Mouse (Mus musculus) spleen, adult 2 months (tissue): ENCODE measurements around the gene Cox4i1. TPM values are rescaled to one million over a fixed set of nuclear protein-coding genes. Genes with fewer than 3 reads are reported as not detected.
"Not testable (repeated sequence)": the region's sequence is repeated elsewhere in the genome, so short reads cannot be mapped to it uniquely, and the experiment has no call there.

Experiments
- DNase-seq, 2 experiments: peaks; one replicate each; pipeline versions ENCODE4 v3.0.0 to v3.0.0-alpha.2; 2012 to 2021; ENCODE audit warnings: low spot score in 2 of 2, low read depth in 1 of 2
- H3K27ac ChIP-seq: fragments of 200-500 bp; 2 replicates; pipeline ENCODE4 v1.5.1; 2012; ENCODE audit warnings: low read length, inconsistent platforms; ENCODE audit not compliant: insufficient read depth
- H3K27me3 ChIP-seq: fragments of 200-500 bp; 2 replicates; pipeline ENCODE4 v1.6.1; 2012; ENCODE audit warnings: mild to moderate bottlenecking, moderate library complexity, low read length, inconsistent platforms; ENCODE audit not compliant: control insufficient read depth, insufficient read depth
- H3K36me3 ChIP-seq: fragments of 200-500 bp; 2 replicates; pipeline ENCODE4 v1.6.1; 2012; ENCODE audit warnings: mild to moderate bottlenecking, low read length, inconsistent platforms; ENCODE audit not compliant: control insufficient read depth, insufficient read depth
- H3K4me1 ChIP-seq: fragments of 200-500 bp; 2 replicates; pipeline ENCODE4 v1.6.1; 2011; ENCODE audit warnings: inconsistent platforms; ENCODE audit not compliant: control insufficient read depth, insufficient read depth, insufficient read length
- H3K4me3 ChIP-seq: fragments of 200-500 bp; 2 replicates; pipeline ENCODE4 v1.5.1; 2011; ENCODE audit warnings: mild to moderate bottlenecking, inconsistent platforms; ENCODE audit not compliant: insufficient read depth, insufficient read length; ENCODE audit errors: extremely low read depth
- CTCF ChIP-seq: fragments of 200-500 bp; IDR thresholded peaks from 2 replicates; pipeline ENCODE4 v1.5.1; 2011; ENCODE audit warnings: mild to moderate bottlenecking, inconsistent platforms; ENCODE audit not compliant: insufficient read depth, insufficient read length, insufficient replicate concordance; ENCODE audit errors: extremely low read depth
- POLR2A ChIP-seq: fragments of 200-500 bp; IDR thresholded peaks from 2 replicates; pipeline ENCODE4 v1.6.1; 2011; ENCODE audit warnings: low read depth, low read length, inconsistent platforms
- WGBS: fragments of 180-500 bp; shearing (Covaris S2); methylation state at CpG from one replicate; pipeline ENCODE4 v1.1.7; 2018; 5-methylcytosine and 5-hydroxymethylcytosine counted together
- polyA plus RNA-seq: library from polyadenylated mRNA; depleted of rRNA; stranded (reverse); fragments of >200 nt; gene quantifications from 2 replicates; pipeline ENCODE4 v1.2.3, GENCODE M21; 2012

Gene Cox4i1
- polyA plus RNA-seq, 1 experiment: 535 TPM

GRCm38 (mm10) chr8:120673298-120673697 is 5.3 kb downstream of the Cox4i1 start:
- H3K36me3 ChIP-seq: peaks cover 28% of the 10 kb centered on the region
- no peak overlapping the region for H3K4me3 ChIP-seq
- TF ChIP-seq CTCF (no peak), POLR2A (no peak)
- no peaks in the 10 kb centered on the region for H3K27me3 ChIP-seq
- no peak overlapping the region for H3K27ac ChIP-seq
- H3K4me1 ChIP-seq: peaks cover 3% of the 10 kb centered on the region; the same call in 1 of the 2 replicates
- no peak for DNase-seq
- 98% methylated on average over 7 of the region's 7 CpGs for WGBS

- Histone ChIP-seq H3K4me3 (no peak overlapping the region), H3K4me1 (peaks cover 1% of the 10 kb centered on the region; the same call in 1 of the 2 replicates), H3K36me3 (peaks cover 23% of the 10 kb centered on the region), H3K27ac (no peak overlapping the region), H3K27me3 (no peaks in the 10 kb centered on the region)
- DNase-seq: no peak
- no peak for TF ChIP-seq POLR2A
- 88% methylated on average over 8 of the region's 8 CpGs for WGBS
These were observed 7.7 kb downstream of the Cox4i1 start for GRCm38 (mm10) chr8:120675718-120676117.

- 14% methylated on average over 10 of the region's 10 CpGs for WGBS
- peak; percentile 51 to 78 for DNase-seq
These were observed 10.4 kb downstream of the Cox4i1 start for GRCm38 (mm10) chr8:120678447-120678846.

GRCm38 (mm10) chr8:120679629-120680387 is 11.8 kb downstream of the Cox4i1 start:
- Histone ChIP-seq H3K27ac (no peak overlapping the region), H3K4me3 (no peak overlapping the region), H3K4me1 (peaks cover 6% of the 10 kb centered on the region; the same call in 1 of the 2 replicates), H3K27me3 (no peaks in the 10 kb centered on the region), H3K36me3 (no peaks in the 10 kb centered on the region; the same call in 1 of the 2 replicates)
- DNase-seq: no peak
- WGBS: 56% methylated on average over 11 of the region's 11 CpGs
- TF ChIP-seq CTCF (no peak), POLR2A (no peak)

More at GRCm38 (mm10) chr8:120678447-120678846, 10.4 kb downstream of the Cox4i1 start:
- Histone ChIP-seq H3K27ac (no peak overlapping the region), H3K4me1 (peaks cover 2% of the 10 kb centered on the region; the same call in 1 of the 2 replicates), H3K36me3 (peaks cover 7% of the 10 kb centered on the region), H3K4me3 (no peak overlapping the region), H3K27me3 (no peaks in the 10 kb centered on the region)
- TF ChIP-seq POLR2A (no peak), CTCF (peak; percentile 93; the same call in 1 of the 2 replicates)

- not testable (repeated sequence) for H3K4me3 ChIP-seq, H3K27me3 ChIP-seq, H3K27ac ChIP-seq, H3K36me3 ChIP-seq, H3K4me1 ChIP-seq
- peak in 1 of 2 experiments; percentile 64 for DNase-seq
- TF ChIP-seq CTCF: peak; percentile 93
- 31% methylated on average over 7 of the region's 7 CpGs for WGBS
These were observed 12.4 kb downstream of the Cox4i1 start for GRCm38 (mm10) chr8:120680405-120680804.

- H3K27me3 ChIP-seq: no peaks in the 10 kb centered on the region
- TF ChIP-seq POLR2A: no peak
- no peak for TF ChIP-seq CTCF
- DNase-seq: peak in 1 of 2 experiments; percentile 26
- H3K4me1 ChIP-seq: peaks cover 11% of the 10 kb centered on the region; the same call in 1 of the 2 replicates
- 58% methylated on average over 10 of the region's 10 CpGs for WGBS
- H3K27ac ChIP-seq: no peak overlapping the region
- H3K36me3 ChIP-seq: no peaks in the 10 kb centered on the region
- no peak overlapping the region for H3K4me3 ChIP-seq
These were observed 13.1 kb downstream of the Cox4i1 start for GRCm38 (mm10) chr8:120681113-120681512.

GRCm38 (mm10) chr8:120683602-120684001 is 15.6 kb downstream of the Cox4i1 start:
- H3K27ac ChIP-seq: no peak overlapping the region
- 17% methylated on average over 10 of the region's 10 CpGs for WGBS

More at GRCm38 (mm10) chr8:120683602-120684001, 15.6 kb downstream of the Cox4i1 start:
- H3K36me3 ChIP-seq: no peaks in the 10 kb centered on the region
- H3K27me3 ChIP-seq: no peaks in the 10 kb centered on the region
- TF ChIP-seq CTCF (peak; percentile 86), POLR2A (no peak)
- H3K4me3 ChIP-seq: no peak overlapping the region
- H3K4me1 ChIP-seq: peaks cover 17% of the 10 kb centered on the region; the same call in 1 of the 2 replicates
- DNase-seq: peak; percentile 59 to 86
